Mouse (Mus musculus) frontal cortex, postnatal 25 days (tissue): ENCODE results near the gene Ccdc63.

ENCODE experiments used
- DNase-seq, 2 experiments: peaks; one replicate each; pipeline ENCODE4 v3.0.0; 2022; ENCODE audit warnings: low spot score in 2 of 2

The Ccdc63 gene

DNA sequence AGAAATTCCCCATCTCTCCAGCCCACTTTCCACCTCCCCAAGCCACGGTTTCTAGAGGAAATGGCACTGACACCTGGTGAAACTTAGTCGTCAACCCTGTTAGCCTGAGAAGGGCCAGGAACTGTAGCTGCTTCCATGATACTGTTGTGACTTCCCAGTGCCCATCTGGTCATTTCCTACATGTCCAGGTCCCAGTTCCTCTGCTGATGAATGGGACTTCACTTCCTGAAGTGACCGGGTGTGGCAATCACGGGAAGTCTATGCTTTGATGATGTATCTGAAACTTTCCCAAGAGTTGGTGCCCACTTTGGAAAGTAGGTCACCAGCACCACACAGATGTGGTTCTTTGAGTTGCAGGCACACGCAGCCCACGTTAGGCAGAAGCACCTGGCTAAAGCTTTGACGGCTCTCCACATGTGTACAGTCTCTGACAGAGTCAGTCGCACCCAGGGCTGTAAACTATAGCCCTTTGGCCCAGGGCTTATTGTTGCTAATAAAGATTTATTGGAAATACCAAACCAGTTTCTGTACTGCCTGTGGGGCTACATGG lies 15.3 kb downstream of the Ccdc63 start:
- DNase-seq = no peak

DNA sequence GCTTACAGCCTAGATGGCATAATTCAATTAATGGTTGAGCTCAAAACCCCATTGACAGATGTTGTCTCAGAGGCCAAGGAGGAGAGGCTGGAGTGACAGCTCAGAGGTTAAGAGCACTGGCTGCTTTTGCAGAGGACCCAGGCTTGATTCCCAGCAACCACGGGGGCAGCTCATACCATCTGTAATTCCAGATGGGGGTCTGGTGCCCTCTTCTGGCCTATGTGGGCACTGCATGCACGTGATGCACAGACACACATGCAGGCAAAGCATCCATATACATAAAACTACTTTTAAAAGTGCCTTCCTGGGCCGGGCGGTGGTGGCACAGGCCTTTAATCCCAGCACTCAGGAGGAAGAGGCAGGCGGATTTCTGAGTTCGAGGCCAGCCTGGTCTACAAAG lies 24.4 kb downstream of the Ccdc63 start:
- DNase-seq = no peak

DNA sequence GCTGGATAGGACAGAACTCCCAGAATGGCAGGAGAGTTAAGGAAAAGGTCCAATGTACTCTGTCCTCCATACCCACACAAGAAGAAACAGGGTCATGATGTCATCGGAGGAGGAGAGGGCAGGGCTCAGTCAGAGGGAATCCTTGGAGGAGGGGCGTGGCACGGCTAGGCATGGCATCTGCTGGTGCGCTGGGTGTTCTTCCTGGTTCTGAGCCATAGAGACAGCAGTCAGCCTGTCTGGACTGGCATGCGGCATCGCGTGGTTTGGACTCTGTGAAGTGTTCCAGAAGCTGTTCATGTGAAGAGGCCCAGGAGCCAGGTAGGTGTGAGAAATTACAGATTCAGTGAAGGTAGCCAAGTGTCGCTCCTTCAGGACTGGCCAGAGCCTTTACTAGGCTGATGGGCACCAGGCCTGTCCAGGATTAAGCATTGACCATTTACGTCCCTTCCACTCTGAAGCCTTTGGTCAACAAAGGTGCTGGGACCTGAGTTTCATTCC lies 25.3 kb downstream of the Ccdc63 start:
- no peak for DNase-seq

DNA sequence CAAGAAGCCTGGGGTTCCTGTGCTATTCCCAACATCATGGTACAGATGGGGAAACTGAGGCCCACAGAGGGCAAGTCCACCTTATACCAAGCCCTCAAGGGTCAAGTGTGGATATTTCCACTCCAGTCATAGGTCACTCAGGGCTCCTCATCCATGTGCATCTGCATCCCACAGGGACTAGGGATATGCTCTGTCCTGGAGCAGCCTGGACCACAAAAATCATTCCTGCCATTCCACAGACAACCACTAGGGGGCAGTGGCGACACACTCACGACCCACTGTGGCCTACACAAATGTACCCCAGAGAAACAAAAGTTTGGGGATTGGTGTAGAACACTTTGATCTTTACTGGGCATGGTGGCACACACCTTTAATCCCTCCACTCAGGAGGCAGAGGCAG lies 26.4 kb downstream of the Ccdc63 start:
- DNase-seq = peak; percentile 42 to 51

DNA sequence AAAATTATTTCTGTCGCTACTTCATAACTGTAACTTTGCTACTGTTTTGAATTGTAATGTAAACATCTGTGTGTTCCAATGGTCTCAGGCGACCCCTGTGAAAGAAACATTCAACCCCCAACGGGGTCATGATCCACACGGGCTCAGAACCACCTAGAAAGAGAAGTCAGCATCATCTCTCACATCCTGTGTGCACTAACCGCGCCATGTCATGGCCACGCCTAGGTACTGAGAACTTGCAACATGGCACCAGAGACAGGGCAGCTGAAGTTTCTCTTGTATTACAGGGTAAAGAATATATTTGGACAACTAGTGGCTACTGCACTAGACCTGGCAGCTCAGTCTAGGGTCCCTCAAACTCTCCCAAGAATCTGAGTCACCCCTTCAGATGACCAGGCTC lies 27.2 kb downstream of the Ccdc63 start:
- DNase-seq = no peak

DNA sequence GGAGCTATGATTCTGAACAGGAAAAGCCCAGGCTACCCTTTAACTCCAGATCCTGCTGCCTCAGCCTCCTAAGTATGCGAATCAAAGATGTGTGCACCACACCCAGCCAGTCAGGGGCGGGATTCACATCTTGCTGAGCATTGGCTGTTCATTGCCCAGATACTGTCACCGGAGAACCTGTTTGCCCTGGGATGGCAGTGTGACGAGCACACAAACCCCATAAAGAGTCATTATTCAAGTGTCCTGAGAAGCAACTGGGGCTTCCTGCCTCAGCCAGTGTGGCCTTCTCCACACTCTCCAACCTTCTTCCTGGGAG lies 28.7 kb downstream of the Ccdc63 start:
- DNase-seq = no peak

DNA sequence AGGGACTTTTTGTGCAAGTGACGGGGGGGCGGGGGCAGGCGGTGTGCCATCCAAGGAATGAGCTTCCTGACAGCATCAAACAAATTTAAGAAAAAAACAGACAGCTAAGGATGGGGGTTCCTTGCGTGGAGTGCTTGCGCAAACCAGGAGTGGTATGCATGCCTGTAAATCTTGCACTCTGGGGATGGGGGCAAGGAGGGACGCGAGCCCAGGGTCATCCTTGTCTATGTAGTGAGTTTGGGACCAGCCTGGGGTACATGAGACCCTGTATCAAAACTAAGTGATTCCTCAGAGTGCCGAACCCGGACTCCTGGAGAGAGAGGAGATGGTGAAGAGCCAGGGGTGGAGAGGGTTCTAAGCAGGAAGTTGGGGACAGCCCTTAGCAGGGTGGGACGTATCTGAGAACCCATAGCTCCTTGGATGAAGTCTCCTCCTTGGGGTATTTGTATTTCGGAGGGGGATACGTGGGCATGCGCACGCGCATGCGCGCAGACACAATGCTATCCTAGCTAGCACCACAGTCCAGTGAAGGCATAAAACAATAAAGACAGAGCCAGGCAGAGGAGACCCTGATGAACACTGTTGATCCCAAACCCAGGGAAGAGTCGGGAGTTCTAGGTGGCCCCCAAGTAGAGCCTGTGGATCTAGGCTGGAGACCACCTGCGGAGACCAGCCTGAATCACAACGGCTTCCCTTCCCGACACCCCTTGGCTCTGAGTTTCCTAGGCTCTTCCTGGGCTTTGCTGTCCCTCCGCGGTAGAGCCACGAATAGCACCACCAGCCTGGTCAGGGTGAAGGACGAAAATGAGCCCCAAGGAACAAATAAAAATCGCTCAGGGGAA lies 29.3 kb downstream of the Ccdc63 start:
- DNase-seq = no peak

DNA sequence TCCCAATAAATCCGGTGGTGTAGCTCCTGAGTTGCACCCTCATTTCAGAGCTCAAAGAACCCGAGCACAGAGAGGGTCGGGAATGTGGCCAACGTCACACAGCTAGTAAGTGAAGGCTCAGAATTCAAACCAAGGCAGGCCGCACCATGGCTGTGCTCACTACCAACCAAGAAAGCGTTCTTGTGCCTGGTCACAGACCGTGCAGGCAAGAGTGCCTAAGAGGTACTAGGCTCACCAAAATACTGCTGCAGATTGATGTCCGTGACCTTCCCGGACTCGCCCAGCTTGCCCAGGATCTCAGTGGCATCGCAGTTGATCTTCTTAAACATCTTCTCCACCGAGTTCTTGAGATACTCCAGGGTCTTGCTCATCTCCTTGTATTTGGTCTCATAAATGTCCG lies 30.0 kb downstream of the Ccdc63 start:
- DNase-seq = no peak

DNA sequence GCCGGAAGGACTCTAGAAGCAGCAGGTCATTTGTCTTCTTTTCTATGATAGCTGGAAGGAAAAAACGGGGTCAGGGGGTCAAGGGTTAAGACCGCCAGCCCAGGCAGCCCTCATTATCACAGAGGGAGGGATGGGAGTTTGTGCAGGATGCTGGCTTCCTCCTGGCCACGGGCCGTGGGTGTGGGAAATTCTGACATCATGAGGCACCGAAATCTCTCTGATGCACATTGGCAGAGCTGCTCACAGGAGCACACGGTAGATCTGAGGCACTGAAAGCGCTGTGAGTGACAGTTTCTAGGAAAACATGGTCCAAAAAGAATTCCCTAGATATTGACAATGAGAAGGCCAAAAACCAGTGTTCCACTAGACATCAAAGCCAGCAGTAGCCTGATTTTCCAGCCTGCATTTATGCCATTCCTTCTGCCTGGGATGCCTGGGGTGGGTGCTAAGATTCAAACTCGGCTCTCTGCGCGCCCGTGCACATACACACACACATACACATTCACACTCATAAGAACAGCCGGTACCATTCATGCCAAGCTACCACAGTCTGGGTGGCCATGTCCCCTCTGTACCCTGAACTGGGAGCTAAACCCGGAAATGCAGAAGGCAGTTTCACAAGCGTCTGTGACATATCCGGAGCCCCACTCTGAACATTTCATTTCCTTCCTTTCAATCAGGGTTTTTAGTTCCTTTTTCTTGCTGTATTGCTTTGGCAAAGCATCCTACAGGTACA lies 31.1 kb downstream of the Ccdc63 start:
- no peak for DNase-seq

DNA sequence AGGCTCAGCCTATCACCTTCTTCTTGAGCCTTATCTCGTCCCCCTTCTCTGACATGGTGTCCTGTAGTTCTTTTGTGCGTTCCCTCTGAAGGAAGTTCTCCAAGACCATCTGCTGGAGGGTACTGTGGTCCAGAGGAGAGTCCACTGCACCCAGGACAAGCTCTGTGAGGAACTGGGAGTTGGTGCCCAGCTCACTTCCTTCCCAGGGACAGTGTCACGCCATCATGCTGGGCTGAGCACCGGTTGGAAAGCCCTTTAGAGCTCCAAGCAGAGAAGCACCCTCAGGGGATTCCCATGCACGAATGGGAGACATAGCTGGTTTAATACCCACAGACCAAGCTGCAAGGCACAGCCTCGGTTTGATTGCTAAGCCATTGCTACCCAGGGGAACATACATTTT lies 32.5 kb downstream of the Ccdc63 start:
- no peak for DNase-seq

DNA sequence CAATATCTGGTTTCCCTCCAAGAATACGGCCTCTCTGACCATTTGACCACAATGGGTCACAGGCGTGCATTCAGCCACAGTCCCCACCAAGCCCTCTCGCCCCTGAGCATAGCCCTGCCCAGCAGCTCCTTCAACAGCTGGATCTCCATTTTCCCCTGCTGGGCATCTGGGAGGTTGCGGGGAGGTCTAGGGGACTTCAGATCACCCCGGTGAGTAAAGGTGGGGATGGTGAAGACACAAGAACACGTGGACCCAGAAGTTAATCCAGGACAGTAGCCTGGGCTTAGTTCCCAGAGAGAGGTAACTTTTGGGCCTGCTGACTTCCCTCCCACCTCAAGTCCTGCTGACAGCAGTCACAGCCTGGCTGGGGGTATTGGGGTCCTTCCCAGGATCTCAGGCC lies 34.4 kb downstream of the Ccdc63 start:
- no peak for DNase-seq

DNA sequence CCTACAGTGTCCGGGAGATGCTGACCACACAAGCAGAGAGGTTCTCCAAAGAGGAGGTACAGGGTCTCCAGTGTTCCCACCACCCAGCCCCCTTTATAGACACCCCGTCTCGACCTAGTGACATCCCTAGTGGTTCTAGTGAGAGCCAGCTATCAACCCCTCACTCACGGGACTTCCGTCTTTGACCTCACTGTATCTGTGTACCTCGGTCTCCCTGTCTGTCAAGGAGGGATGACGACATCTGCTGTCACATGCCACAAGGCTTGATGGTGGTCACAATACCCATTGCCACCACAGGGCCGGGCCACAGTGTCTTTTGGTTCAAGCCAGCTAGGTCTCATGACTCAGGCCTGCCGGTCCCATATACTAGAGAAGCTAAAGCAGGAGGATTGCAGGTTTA lies 35.6 kb downstream of the Ccdc63 start:
- DNase-seq = no peak

DNA sequence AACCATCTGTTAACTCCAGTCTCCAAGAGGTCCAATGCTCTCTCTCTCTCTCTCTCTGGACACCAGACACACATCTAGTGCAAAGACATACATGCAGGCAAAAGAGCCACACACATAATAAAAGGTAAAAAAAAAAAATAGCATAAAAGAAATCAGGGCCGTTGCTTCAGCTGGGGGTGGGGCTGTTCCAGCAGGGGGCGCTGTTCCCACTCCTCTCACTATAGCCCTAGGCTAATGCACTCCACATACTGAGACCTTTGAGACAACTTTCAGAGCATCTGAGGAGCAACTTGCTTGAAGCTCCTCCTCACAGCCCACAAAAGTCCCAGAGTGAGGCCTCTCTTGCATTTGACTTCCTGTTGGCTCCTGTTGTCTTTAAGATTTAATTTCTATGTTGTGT lies 36.4 kb downstream of the Ccdc63 start:
- DNase-seq = no peak

DNA sequence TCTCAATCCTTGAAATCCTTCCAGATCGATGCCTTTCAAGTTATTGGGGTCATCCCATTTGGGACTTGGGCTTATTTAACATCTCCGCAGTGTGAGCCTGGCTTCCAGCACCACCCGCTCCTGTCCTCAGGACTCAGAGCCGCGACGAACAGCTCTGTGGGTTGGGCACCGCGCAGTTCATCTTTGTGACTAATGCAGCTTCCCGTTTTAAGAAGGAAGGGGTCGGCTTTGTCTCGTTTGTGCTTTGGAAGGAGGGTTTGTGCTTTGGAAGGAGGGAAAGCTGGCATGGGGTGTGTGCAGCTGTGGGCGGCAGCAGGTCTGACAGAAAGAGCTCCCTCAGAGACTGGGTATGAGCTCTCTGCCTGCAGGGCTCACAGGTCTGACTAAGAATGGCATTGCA lies 37.5 kb downstream of the Ccdc63 start:
- no peak for DNase-seq

DNA sequence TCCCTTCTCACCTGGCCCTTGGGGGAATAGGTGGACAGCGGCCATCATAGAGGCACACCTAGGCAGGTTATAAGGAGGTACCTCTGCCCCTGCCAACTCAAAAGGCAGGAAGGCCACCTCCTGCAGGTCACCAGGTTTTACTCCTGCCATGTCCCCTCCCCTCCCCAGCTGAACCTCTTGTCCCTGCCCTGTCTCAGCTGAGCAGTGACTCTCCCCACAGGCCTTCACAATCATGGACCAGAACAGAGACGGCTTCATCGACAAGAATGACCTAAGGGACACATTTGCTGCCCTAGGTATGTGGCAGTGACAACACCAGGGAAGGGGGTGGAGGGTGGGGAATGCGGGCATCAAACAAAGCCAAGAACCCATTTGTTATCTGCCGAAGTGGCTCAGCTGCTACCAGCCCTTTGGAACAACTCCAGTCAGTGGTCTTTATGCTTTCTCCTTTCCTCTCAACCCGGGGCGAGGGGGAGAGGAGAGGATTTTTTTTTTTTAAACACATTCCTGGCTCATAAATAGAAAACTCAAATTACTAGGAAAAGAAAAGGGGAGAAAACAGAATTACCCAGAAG lies 38.1 kb downstream of the Ccdc63 start:
- no peak for DNase-seq

DNA sequence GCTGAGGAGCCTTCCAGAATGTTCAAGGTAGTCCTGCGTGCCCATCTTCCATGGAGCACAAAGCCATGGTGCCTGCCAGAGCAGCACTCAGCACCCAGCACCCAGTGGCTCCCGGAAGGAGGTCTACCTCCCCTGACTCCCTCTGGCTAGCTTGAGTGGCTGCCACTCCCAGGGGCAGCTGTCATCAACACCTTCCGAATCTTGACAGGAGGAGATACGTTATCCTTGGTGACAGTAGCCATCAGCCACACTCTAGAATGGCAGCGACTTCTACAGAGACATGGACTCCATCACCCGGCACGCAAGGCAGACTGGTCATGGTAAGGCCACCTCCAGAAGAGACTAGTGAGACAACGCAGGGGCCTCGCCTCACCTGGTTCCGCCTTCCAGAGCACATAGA lies 46.2 kb downstream of the Ccdc63 start:
- DNase-seq = no peak

DNA sequence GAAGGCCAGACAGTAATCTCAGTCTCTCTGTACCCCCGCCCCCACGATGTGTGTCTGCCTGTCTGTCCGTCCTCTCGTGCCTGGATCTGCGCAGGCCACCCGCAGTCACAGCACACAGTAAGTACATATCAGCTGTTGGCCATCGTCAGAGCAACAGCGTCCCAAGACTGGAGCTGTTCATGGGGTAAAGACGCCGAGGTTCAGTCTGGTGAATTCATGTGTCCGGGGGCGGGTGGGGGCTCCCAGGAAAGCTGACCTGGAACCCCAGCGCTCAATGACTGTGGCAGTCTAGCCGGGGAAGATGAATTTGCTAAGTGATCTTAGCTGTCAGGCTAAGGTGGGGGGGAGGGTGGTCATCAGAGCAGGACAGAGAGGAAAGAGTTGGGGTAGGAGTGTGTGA lies 46.9 kb downstream of the Ccdc63 start:
- DNase-seq = no peak

DNA sequence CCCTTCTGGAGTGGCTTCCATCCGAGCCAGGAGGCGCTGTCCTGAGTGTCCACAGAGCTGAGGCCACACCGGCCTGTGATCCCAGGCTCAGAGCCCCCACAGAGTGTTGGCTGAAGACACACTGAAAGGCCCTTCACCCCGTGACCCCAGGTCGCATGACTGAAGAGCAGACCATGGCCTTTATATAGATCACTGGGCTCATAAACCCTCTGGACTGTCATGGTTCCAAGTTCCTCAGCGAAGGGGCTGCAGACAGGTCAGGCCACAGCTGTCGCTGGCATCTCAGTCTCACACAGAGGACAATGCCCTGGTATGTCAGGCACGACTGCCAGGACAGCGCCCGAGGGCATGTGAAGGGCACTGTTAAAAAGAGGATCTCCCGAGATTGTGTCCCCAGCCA lies 47.8 kb downstream of the Ccdc63 start:
- no peak for DNase-seq

DNA sequence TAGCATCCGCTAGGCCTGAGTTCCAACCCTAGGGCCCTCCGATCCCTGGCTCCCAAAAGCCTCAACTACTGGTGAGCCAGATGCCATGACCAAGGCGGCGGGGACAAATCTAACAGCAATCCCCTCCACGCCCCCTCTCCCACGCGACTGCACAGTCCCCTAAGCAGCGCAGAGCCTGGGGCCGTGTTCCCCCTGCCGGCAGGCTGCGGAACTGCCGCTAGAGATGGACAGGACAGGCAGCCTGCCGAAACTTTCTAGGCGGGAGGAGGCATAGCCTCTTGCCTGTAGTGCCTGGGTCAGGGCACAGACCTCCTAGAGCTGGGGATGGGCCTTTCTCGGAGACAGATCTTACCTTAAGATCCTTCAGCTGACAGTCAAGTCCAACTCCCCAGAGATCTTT lies 49.6 kb downstream of the Ccdc63 start:
- DNase-seq = no peak

DNA sequence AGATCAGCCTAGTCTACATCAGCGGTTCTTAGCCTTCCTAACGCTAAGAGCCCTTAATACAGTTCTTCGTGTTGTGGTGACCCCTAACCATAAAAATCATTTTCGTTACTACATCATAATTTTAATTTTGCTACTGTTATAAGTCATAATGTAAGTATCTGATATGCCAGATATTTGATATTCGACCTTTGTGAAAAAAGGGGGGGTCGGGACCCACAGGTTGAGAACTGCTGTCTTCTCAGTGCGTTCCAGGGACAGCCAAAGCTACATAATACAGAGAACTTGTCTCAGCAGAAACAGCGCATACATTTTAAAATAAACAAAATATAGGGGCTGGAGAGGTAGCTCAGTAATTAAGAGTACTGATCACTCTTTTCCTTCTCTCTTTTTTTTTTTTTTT lies 51.0 kb downstream of the Ccdc63 start:
- DNase-seq = no peak

DNA sequence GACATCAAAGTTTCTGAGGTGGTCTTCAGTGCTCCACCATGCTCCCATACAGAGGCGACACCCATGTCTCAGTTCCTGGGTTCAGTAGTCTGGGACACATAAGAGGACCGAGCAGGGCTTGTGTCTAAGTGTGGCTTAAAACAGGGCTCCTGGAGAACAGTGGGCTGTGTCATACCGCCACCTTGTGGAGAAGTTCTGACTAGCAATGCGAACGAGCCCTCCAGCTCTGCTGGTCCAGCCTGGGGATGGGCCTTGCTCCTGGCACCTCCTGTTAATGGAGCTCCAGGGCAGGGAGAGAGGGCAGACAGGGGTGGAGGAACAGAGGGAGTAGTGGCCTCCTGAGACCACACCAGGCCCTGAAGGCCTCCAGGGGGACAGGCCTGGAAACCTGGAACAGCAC lies 51.7 kb downstream of the Ccdc63 start:
- DNase-seq = peak; percentile 82 to 84

DNA sequence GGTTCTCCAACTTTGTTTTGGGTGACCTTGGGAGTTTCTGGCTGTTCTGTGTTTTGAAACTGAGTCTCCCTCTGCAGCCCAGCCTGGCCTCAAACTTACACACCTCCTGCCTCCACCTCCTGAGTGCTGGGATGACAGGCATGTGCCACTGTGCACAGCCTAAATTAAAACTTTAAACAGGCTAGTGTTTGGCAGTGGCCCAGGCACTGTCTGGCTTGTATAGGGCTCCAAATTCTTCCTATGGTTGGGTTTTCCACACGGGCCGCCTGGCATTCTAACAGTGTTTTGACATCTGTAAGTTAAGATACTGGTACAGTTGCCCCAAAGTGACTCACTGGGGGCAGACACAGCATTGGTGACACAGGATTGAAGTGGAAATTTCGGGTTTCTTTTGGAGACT lies 54.5 kb downstream of the Ccdc63 start:
- no peak for DNase-seq

DNA sequence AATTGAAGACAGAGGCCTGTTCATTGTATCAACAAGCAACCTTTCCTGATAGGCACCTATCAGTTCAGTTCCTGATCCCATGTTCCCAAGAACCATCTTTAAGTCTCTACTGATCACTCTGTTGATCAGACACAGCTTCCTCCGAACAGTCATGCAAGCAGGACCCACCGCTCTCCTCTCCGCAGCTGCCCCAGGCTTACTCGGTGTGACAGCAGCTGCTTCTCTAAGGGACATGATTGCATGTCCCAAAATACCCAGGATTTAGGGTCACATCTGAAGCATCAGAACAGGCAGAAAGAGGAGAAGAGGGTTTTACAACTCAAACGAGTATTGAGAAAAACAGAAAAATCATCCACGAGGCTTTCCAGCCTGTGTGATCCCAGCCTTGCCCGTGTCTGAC lies 55.3 kb downstream of the Ccdc63 start:
- DNase-seq = no peak
